Mouse (Mus musculus) inflammation-experienced regulatory T-cells, adult 6 months (primary cell): ENCODE measurements around the gene Scamp1. TPM values are rescaled to one million over a fixed set of nuclear protein-coding genes. Genes with fewer than 3 reads are reported as not detected.

ENCODE experiments used
- ATAC-seq: one replicate; pipeline ENCODE4 v1.8.0; 2017
- polyA plus RNA-seq, 3 experiments: library from polyadenylated mRNA; unstranded; fragments of 100-300 nt; shearing (Covaris generic); gene quantifications; one replicate each; pipeline ENCODE4 v1.2.1; 2017

Gene Scamp1
- polyA plus RNA-seq, 3 experiments from 2014 or later: 1.1 to 2.8 (median 2.7) TPM

DNA sequence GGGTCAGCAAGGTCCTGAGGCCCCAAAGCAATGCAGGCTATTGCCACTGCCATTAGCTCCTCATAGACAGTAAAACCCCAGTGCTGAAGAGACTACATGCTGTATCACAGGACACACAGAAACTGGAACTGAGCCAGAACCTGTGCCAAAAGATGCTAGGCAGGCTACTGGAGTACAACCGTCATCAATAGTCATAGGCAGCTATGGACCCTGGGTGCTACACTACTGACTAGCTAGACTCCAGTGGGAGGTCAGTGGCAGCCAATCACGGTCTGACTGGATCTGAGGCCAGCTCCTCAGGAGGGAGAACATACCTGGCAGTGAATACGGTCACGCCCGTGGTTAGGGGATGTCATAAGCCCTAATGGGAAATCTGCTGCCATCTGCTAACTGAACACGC lies 14.4 kb downstream of the Scamp1 start:
- no peak for ATAC-seq

GRCm38 (mm10) chr13:94268201-94268600 lies 17.5 kb downstream of the Scamp1 start:
- ATAC-seq: no peak

- ATAC-seq: no peak
Observed at GRCm38 (mm10) chr13:94267190-94267589, 18.5 kb downstream of the Scamp1 start.

DNA sequence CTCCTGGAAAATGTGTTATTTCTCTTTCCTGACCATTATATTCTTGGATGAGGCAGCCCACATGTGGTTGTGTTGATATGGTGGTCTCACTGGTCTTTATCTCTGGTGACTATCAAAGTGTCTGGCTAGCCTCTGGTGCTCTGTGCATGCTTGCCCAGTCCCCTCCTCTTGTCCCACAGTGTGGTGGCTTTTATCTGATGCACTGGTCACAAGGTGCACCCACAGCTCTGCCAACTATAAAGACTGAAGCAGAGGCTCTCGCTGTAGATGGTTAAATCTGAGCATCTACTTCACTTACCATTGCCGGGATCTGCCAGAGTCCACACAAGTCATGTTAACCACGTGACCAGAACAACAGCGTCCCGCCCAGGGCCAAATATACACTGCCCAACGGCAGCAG lies 19.1 kb downstream of the Scamp1 start:
- ATAC-seq: no peak

- no peak for ATAC-seq
Observed at GRCm38 (mm10) chr13:94265291-94265690, 20.4 kb downstream of the Scamp1 start.

DNA sequence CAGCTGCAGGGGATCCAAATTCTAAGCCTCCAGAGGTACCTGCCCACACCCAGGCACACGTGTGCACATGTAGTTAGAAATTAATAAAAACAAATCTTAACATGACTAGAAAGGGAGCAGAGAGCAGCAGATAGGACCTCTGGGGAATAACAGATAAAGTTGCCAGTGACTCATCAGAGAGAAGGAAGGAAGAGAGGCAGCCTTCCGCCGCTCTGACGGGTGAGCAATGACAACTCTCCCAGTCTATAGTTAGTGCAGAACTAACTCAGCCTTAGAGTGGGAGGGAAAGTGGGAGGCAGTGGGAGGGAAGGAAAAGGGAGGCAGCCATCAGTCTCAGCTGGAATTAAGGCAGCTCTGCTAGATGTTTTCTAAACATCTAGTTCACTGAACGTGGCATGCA lies 21.7 kb downstream of the Scamp1 start:
- no peak for ATAC-seq

GRCm38 (mm10) chr13:94262551-94262950 lies 23.1 kb downstream of the Scamp1 start:
- ATAC-seq: no peak

DNA sequence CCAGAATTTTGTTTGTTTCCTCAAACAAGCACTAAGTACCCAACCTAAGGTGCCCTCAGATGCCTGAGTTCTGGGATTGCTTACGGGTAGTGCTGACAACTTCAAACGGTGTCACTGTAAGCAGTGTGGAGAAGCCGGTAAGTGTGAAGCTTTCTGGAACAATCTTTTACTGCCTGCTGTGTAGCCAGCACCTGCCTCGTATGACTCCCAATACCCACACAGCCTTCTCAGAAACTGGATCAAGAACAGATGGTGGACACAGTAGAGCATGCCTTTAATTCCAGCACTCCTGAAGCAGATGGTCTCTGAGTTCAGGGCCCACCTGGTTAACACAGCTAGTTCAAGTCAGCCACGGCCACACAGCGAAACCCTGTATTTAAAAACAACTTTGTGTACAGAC lies 24.0 kb downstream of the Scamp1 start:
- ATAC-seq: no peak

DNA sequence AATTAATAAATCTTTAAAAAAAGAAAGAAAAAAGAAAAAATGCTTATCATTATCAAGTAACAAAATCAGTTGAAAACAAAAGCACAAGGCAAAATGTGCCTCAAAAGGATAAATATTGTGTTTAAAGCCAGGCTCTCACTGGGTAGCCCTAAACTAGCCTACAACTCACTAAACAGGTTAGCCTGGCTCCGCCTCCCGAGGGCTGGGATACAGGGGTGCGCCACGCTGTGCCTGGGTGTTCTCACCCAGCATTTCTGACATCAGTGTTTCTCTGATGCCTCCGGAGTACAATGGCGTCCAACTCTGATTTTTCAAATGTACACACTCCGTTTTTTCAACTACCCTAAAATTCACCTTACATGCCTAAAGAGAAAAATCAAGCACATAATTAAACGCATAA lies 24.7 kb downstream of the Scamp1 start:
- ATAC-seq: no peak

GRCm38 (mm10) chr13:94259210-94259609 lies 26.4 kb downstream of the Scamp1 start:
- no peak for ATAC-seq

- ATAC-seq: no peak
Observed at GRCm38 (mm10) chr13:94258530-94258929, 27.1 kb downstream of the Scamp1 start.

DNA sequence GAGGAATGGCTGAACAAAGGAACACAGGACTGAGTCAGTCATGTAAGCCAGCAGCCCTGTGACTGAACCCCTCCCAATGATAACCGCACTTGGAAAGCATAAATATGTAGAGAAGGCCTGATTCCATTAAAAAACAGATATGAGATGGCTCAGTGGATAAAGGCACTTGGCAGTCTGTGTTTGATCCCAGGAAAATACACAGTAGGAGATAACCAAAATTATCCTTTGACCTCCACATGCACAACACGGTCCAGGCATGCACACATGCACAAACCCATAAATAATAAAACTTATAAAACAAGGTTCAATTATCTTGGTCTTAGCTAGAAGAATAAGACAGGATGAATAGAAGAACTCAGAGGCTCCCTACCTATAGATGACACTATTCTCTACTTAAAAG lies 27.9 kb downstream of the Scamp1 start:
- no peak for ATAC-seq

- ATAC-seq: no peak
Observed at GRCm38 (mm10) chr13:94255176-94255575, 30.5 kb downstream of the Scamp1 start.

- ATAC-seq: no peak
Observed at GRCm38 (mm10) chr13:94254286-94254685, 31.4 kb downstream of the Scamp1 start.

DNA sequence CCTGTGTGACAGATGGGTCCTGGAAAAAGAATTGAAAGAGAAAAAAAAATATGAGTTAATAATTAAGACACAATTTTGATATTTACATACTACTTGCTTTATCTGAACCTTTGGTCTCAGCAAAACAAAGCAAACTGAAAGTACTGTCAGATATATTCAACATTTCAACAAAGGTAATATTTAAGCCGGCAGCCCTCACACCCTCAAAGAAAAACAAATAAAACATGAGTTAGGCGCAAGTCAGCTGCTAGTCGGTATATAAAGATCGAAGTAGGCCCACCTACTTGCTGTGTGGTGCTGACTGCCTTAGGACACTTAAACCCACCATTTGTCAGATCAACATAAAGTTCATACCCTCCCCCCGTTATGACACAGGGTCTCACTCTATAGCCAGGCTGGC lies 32.6 kb downstream of the Scamp1 start:
- no peak for ATAC-seq

DNA sequence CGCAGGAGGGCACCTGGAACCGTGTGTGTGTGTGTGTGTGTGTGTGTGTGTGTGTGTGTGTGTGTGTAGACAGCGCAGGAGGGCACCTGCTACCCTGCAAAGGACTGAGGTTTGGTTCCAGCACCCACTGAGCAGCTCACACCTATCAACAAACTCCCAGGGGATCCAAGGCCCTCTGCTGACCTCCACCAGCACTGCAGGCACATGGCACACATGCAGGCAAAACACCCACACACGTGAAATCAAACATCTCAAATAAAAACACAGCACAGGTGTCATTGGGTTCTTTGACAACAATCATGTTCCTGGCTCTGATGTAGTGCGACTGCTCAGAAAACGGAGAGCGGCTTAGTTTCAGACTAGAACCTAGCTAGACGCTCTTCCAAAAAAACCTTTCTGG lies 34.9 kb downstream of the Scamp1 start:
- ATAC-seq: no peak

GRCm38 (mm10) chr13:94250188-94250587 lies 35.5 kb downstream of the Scamp1 start:
- no peak for ATAC-seq

DNA sequence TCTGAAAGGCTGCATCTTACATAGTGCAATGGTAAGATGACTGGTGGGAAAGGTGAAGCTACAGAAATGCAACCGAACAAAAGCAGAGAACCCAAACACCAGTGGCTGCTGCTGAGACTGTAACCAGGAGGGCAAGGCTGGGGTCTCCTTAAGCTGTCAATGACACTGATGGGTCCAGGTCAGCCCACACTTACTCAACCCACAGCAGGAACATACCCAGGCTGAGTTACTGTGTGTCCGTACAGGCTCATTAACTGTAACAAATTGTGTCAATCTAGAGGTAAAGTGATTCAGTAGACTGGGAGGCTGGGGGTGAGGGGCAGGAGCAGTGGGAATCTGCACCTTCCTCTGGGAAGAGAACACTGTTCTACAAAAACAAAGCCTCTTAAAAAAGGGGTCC lies 42.8 kb downstream of the Scamp1 start:
- no peak for ATAC-seq

GRCm38 (mm10) chr13:94241892-94242524 lies 43.6 kb downstream of the Scamp1 start:
- ATAC-seq: no peak

GRCm38 (mm10) chr13:94240873-94241272 lies 44.8 kb downstream of the Scamp1 start:
- no peak for ATAC-seq

- no peak for ATAC-seq
Observed at GRCm38 (mm10) chr13:94240111-94240510, 45.5 kb downstream of the Scamp1 start.

DNA sequence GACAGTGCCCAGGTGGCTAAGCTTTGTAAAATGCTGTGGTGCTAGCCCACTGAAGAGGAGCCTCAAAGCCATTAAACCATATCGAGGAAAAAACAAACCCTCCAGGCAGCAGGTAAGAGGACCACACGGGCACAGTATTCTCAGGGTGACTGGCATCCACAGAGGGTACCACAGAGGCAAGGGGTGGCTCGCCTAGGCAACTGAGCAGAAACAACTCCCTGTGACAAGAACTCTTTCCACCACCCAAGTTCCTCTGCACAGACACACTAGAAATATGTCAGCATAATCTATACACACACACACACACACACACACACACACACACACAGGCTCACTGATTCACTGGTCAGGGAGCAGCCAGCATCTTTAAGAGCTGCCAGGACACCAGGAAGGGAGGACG lies 46.2 kb downstream of the Scamp1 start:
- ATAC-seq: no peak

GRCm38 (mm10) chr13:94231871-94232270 lies 53.8 kb downstream of the Scamp1 start:
- no peak for ATAC-seq

DNA sequence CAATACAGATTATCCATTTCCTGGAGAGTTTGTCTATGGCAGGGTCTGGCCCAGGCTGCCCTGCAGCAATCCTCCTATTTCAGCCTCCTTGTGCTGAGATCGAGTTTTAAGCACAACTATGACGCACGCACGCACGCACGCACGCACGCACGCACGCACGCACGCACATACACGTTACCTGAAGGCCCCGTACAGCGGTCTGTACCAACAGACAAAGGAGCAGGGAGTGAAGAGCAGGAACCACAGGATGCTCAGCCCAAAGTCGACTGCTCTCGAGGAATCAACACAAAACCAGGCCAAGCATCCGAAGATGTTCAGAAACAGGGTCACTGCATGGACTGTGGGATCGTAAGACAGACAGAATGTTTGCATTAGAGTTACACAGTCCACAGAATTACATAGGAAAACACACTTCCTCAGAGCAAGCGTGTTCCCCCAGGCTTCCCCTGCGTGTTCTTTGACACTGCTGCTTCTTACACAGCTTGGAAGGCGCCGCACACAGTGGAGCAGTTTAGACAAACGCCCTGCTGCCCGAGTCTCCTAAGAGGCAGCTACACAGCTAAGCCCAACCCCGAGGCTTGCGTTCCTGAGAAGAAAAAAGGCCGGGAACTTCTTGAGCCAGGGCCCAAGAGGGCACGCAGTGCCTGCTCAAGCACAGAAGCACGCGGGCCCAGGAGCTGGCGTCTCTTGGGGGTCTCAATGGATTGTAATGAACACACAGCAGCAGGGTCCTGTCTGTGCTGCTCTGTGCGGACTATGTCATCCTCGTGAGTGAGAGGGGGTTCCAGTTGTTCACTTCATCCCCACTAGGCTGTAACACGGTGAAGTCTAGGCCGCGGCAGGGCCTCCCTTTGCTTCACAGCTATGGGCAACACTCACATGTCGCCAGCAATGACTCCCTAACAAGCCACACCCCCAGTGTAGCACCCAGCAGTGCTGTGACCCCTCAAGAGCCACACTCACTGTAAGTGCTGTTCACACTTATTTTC lies 60.6 kb downstream of the Scamp1 start:
- ATAC-seq: no peak
